ENCODE assay signal across 12 mouse cellular contexts in genomic region chr16:30604061-30604806, GRCm38 (mm10). TPM values are rescaled to one million over a fixed set of nuclear protein-coding genes. Genes with fewer than 3 reads are reported as not detected.
A peak's percentile ranks its signal among the peaks of the same experiment; 100 is the strongest.
DNase-seq lines count a peak whose midpoint lies in the region; ATAC-seq and TF ChIP-seq lines count a peak whose summit lies in the region.
"Had no signal": no experiment of that assay in that cellular context is flagged by ENCODE, and none has a peak within 500 bp of the region (broad histone marks: within the 10 kb centered on the region; RNA-seq: fewer than 3 reads in every experiment).

No protein-coding gene starts in this region.

- H3K27ac ChIP-seq in heart, adult 2 months: peak overlapping the region; percentile 97
- H3K27ac ChIP-seq in CH12.LX (ENCODE audit: insufficient read depth, low read depth): peak overlapping the region; percentile 90
- H3K27ac ChIP-seq in heart, embryonic 14.5 days (replicated peaks in 1 of 2; ENCODE audit: control insufficient read depth in 1 of 2, insufficient read depth in 1 of 2, low read depth in 2 of 2, low read length in 2 of 2): peak overlapping the region in 1 of 2 experiments; percentile 4; a peak in 1 of 4 replicates
- H3K27ac ChIP-seq: liver, embryonic 14.5 days; midbrain, embryonic 12.5 days had no signal

- no peak for ATAC-seq in heart, embryonic 14.5 days (ENCODE audit: insufficient number of reproducible peaks, insufficient read depth, low FRiP score, low read depth)
- ATAC-seq: CD4-positive, CD25-positive, alpha-beta regulatory T cell, adult 4 months; intestine, embryonic 16.5 days had no signal

- no peak for TF ChIP-seq EP300 in heart, adult 2 months (IDR thresholded peaks at IDR 0.05; ENCODE audit: insufficient read depth, low read depth, low read length)
- TF ChIP-seq EP300 in CH12.LX (IDR thresholded peaks at IDR 0.05; ENCODE audit: low read length): peak; percentile 40

- no peaks in the 10 kb centered on the region for H3K27me3 ChIP-seq in heart, adult 2 months (ENCODE audit: control insufficient read depth, insufficient read depth, low read length)
- no peaks in the 10 kb centered on the region for H3K27me3 ChIP-seq in CH12.LX (replicated peaks)
- H3K27me3 ChIP-seq in heart, embryonic 14.5 days (ENCODE audit: control insufficient read depth, insufficient read depth, low read length): no peaks in the 10 kb centered on the region

- H3K9ac ChIP-seq in heart, adult 2 months (ENCODE audit: low read depth, low read length): peak overlapping the region; percentile 15
- peak overlapping the region; percentile 37 for H3K9ac ChIP-seq in CH12.LX (ENCODE audit: insufficient read depth, low read depth)
- no peak overlapping the region for H3K9ac ChIP-seq in heart, embryonic 14.5 days (ENCODE audit: low read length)
- H3K9ac ChIP-seq: liver, embryonic 14.5 days; midbrain, embryonic 12.5 days had no signal

- intact Hi-C loops in heart, adult 2 months (cut with DNase I): no loop called here

- H3K9me3 ChIP-seq in CH12.LX (replicated peaks; ENCODE audit: low read length): no peaks in the 10 kb centered on the region
- H3K9me3 ChIP-seq in heart, embryonic 14.5 days (ENCODE audit: control insufficient read depth, low read length): no peaks in the 10 kb centered on the region
- H3K9me3 ChIP-seq: midbrain, embryonic 12.5 days had no signal

- dilution Hi-C loops in CH12.LX (cut with MboI; ENCODE audit: extremely low pct_ligation_motif_present, extremely low pct_unique_long_range_greater_than_20kb, low sequenced_read_pairs): no loop called here

- peak; percentile 53 to 57 for DNase-seq in heart, adult 2 months
- DNase-seq in heart, postnatal 4 days: no peak
- peak; percentile 84 for DNase-seq in CH12.LX (ENCODE audit: extremely low read depth)
- peak; percentile 20 for DNase-seq in brain, embryonic 14.5 days (ENCODE audit: low read depth)
- DNase-seq in frontal cortex, postnatal 14 days (ENCODE audit: low spot score in 2 of 2): no peak
- no peak for DNase-seq in spleen, postnatal 4 days (ENCODE audit: low spot score in 2 of 2)
- DNase-seq: cerebellum, adult 9-10 months had no signal

- no peak for TF ChIP-seq CTCF in heart, adult 2 months (IDR thresholded peaks at IDR 0.05)
- TF ChIP-seq CTCF in CH12.LX (conservative IDR thresholded peaks at IDR 0.05 in 1 of 2, IDR thresholded peaks at IDR 0.05 in 1 of 2; ENCODE audit: low read depth in 2 of 2, low read length in 2 of 2): peak in 1 of 2 experiments; percentile 0; a peak in 1 of 4 replicates
- TF ChIP-seq CTCF in brain, embryonic 14.5 days (IDR thresholded peaks at IDR 0.05; ENCODE audit: borderline replicate concordance, extremely low read depth, insufficient read depth, insufficient read length): no peak

- TF ChIP-seq RAD21 in CH12.LX (IDR thresholded peaks at IDR 0.05; ENCODE audit: low read depth, low read length): no peak; the same call in none of the 2 replicates

- in situ Hi-C loops in CH12.LX (cut with MboI; ENCODE audit: low pct_ligation_motif_present, low pct_unique_long_range_greater_than_20kb, low sequenced_read_pairs): loop anchor here (5.0 to 10.0 kb wide), 2 partner anchors 33 to 71 kb away; no protein-coding TSS in a partner anchor

- H3K79me2 ChIP-seq in heart, adult 2 months (replicated peaks; ENCODE audit: control insufficient read depth, insufficient read depth, low read length): peaks cover 3% of the 10 kb centered on the region
- peaks cover 38% of the 10 kb centered on the region for H3K79me2 ChIP-seq in CH12.LX (replicated peaks; ENCODE audit: control insufficient read depth, extremely low read depth, insufficient read depth, poor library complexity, severe bottlenecking)

- 20% methylated on average over 16 of the region's 16 CpGs for WGBS in heart, adult 2 months
- 54% methylated on average over 16 of the region's 16 CpGs for WGBS in heart, embryonic 14.5 days

- H3K36me3 ChIP-seq in heart, adult 2 months (ENCODE audit: control insufficient read depth, insufficient read depth, low read length): peaks cover 4% of the 10 kb centered on the region
- H3K36me3 ChIP-seq in CH12.LX (replicated peaks in 1 of 2; ENCODE audit: control insufficient read depth in 1 of 2, insufficient read depth in 1 of 2, low read length in 1 of 2): peaks cover 14 to 34% of the 10 kb centered on the region in 2 experiments
- 0 out of 2 replicates have a peak, but pooled peaks cover 3% of the 10 kb centered on the region for H3K36me3 ChIP-seq in heart, embryonic 14.5 days (ENCODE audit: control insufficient read depth, insufficient read depth, low read length)
- H3K36me3 ChIP-seq: midbrain, embryonic 12.5 days had no signal

- peak; percentile 32; the same call in 1 of the 2 replicates for TF ChIP-seq POLR2A in heart, adult 2 months (IDR thresholded peaks at IDR 0.05; ENCODE audit: insufficient read depth, low read depth, low read length)
- peak; percentile 22; the same call in 1 of the 2 replicates for TF ChIP-seq POLR2A in CH12.LX (IDR thresholded peaks at IDR 0.05; ENCODE audit: low read depth, low read length)
- TF ChIP-seq POLR2A in brain, embryonic 14.5 days (IDR thresholded peaks at IDR 0.05; ENCODE audit: borderline replicate concordance, extremely low read depth, insufficient read depth, insufficient read length, poor library complexity, severe bottlenecking): no peak

- peaks cover 10% of the 10 kb centered on the region for H3K4me1 ChIP-seq in heart, adult 2 months (ENCODE audit: control insufficient read depth, insufficient read depth, low read length)
- H3K4me1 ChIP-seq in CH12.LX (ENCODE audit: control insufficient read depth in 1 of 2, insufficient read depth in 2 of 2): peaks cover 33 to 65% of the 10 kb centered on the region in 2 experiments
- peaks cover 30 to 38% of the 10 kb centered on the region in 2 experiments for H3K4me1 ChIP-seq in heart, embryonic 14.5 days (ENCODE audit: control insufficient read depth in 2 of 2, insufficient read depth in 2 of 2, low read length in 2 of 2)

- peak overlapping the region; percentile 11; the same call in 1 of the 2 replicates for H3K4me2 ChIP-seq in CH12.LX (ENCODE audit: insufficient read depth, low read depth, poor library complexity, severe bottlenecking)
- peak overlapping the region; percentile 2; the same call in 1 of the 2 replicates for H3K4me2 ChIP-seq in heart, embryonic 14.5 days (ENCODE audit: low read length)
- H3K4me2 ChIP-seq: midbrain, embryonic 12.5 days had no signal

- H3K4me3 ChIP-seq in heart, adult 2 months: peak overlapping the region; percentile 76; the same call in 1 of the 2 replicates
- peak overlapping the region in 2 of 3 experiments; percentile 36 to 39 for H3K4me3 ChIP-seq in CH12.LX (replicated peaks in 1 of 3; ENCODE audit: low read depth in 2 of 3, low read length in 2 of 3, poor library complexity in 1 of 3)
- H3K4me3 ChIP-seq in heart, embryonic 14.5 days (ENCODE audit: control insufficient read depth in 1 of 2, insufficient read depth in 1 of 2, low read depth in 1 of 2, low read length in 2 of 2): no peak overlapping the region
- H3K4me3 ChIP-seq: midbrain, embryonic 12.5 days had no signal

TF ChIP-seq in CH12.LX, 34 proteins besides CTCF, POLR2A, EP300 and RAD21 (continues in another document):
- TF ChIP-seq TBP (conservative IDR thresholded peaks at IDR 0.05; ENCODE audit: low read depth, low read length) (no peak), NELFE (IDR thresholded peaks at IDR 0.05; ENCODE audit: low read depth, low read length) (0 out of 2 replicates have a peak, but pooled peaks have one; percentile 29), TCF12 (IDR thresholded peaks at IDR 0.05; ENCODE audit: low read depth, low read length) (0 out of 2 replicates have a peak, but pooled peaks have one; percentile 9), PAX5 (IDR thresholded peaks at IDR 0.05; ENCODE audit: low read length) (no peak), ELF1 (IDR thresholded peaks at IDR 0.05; ENCODE audit: low read depth, low read length) (0 out of 2 replicates have a peak, but pooled peaks have one; percentile 5), MAZ (IDR thresholded peaks at IDR 0.05; ENCODE audit: low read depth, low read length) (0 out of 2 replicates have a peak, but pooled peaks have one; percentile 41), ZNF384 (IDR thresholded peaks at IDR 0.05; ENCODE audit: low read depth, low read length) (no peak), JUND (conservative IDR thresholded peaks at IDR 0.05; ENCODE audit: low read depth, low read length) (peak; percentile 15; the same call in 1 of the 2 replicates), NRF1 (IDR thresholded peaks at IDR 0.05; ENCODE audit: low read depth, low read length) (no peak), HCFC1 (IDR thresholded peaks at IDR 0.05; ENCODE audit: low read depth, low read length) (peak; percentile 37; the same call in 1 of the 2 replicates), MAX (IDR thresholded peaks at IDR 0.05; ENCODE audit: low read length) (peak; percentile 74; the same call in 1 of the 2 replicates), USF2 (conservative IDR thresholded peaks at IDR 0.05; ENCODE audit: low read depth, low read length) (no peak), MXI1 (IDR thresholded peaks at IDR 0.05; ENCODE audit: low read depth, low read length) (no peak; the same call in 1 of the 2 replicates)

RNA-seq across cellular contexts. Expression of gene Fam43a, which starts 4.7 kb away (rescaled TPM):
- total RNA-seq in heart, adult 2 months (2021): 10 to 100 TPM; 20.7 to 22.6 TPM
- 23.9 and 27.1 TPM in 2 replicates for polyA plus RNA-seq in heart, adult 2 months (2012; rRNA removed)
- total RNA-seq in heart, postnatal 4 days (2021): 10 to 100 TPM; 26.2 to 29.0 TPM
- total RNA-seq in CH12.LX (2012; rRNA removed): 82.2 and 106 TPM in 2 replicates
- 77.1 and 82.1 TPM in 2 replicates for total RNA-seq in CH12.LX (2014; rRNA removed)
- polyA plus RNA-seq in CH12.LX (2012; ENCODE audit: insufficient read length, low read depth): 106 and 121 TPM in 2 replicates
- 9.0 and 13.8 TPM in 2 replicates for polyA plus RNA-seq in brain, embryonic 14.5 days (2012; rRNA removed)
- polyA plus RNA-seq in heart, embryonic 14.5 days (2014; fragmentation: Nextera tagmentation; extraction: Ambion mirVana): 6.4 and 8.5 TPM in 2 replicates

RNA-seq across cellular contexts. Expression of gene Lsg1, which starts 16.8 kb away (rescaled TPM):
- total RNA-seq in heart, adult 2 months (2021): 10 to 100 TPM; 19.6 to 21.2 TPM
- 5.5 and 7.5 TPM in 2 replicates for polyA plus RNA-seq in heart, adult 2 months (2012; rRNA removed)
- 10 to 100 TPM; 31.5 to 33.2 TPM for total RNA-seq in heart, postnatal 4 days (2021)
- total RNA-seq in CH12.LX (2012; rRNA removed): 58.4 and 70.8 TPM in 2 replicates
- total RNA-seq in CH12.LX (2014; rRNA removed): 94.7 and 106 TPM in 2 replicates
- 189 and 261 TPM in 2 replicates for polyA plus RNA-seq in CH12.LX (2012; ENCODE audit: insufficient read length, low read depth)
- polyA plus RNA-seq in brain, embryonic 14.5 days (2012; rRNA removed): 28.6 and 29.1 TPM in 2 replicates
- polyA plus RNA-seq in heart, embryonic 14.5 days (2014; fragmentation: Nextera tagmentation; extraction: Ambion mirVana): 35.5 and 39.0 TPM in 2 replicates

RNA-seq across cellular contexts. Expression of gene Tmem44, which starts 53.6 kb away (rescaled TPM):
- 1 to 10 TPM; 4.4 to 5.8 TPM for total RNA-seq in heart, adult 2 months (2021)
- 9.8 and 12.0 TPM in 2 replicates for polyA plus RNA-seq in heart, adult 2 months (2012; rRNA removed)
- total RNA-seq in heart, postnatal 4 days (2021): 10 to 100 TPM; 19.4 to 19.7 TPM
- 0.38 and 0.51 TPM in 2 replicates for total RNA-seq in CH12.LX (2012; rRNA removed)
- 0.07 and 0.16 TPM in 2 replicates for total RNA-seq in CH12.LX (2014; rRNA removed)
- 0.70 and 0.78 TPM in 2 replicates for polyA plus RNA-seq in CH12.LX (2012; ENCODE audit: insufficient read length, low read depth)
- polyA plus RNA-seq in brain, embryonic 14.5 days (2012; rRNA removed): 124 and 134 TPM in 2 replicates
- 24.2 and 24.3 TPM in 2 replicates for polyA plus RNA-seq in heart, embryonic 14.5 days (2014; fragmentation: Nextera tagmentation; extraction: Ambion mirVana)

Comparison
In these comparisons a context has a peak if more than half of its experiments do, and no peak if none do; other contexts are left out.
1. DNase-seq: peak in heart, adult 2 months (2 of 2), CH12.LX (single experiment) and brain, embryonic 14.5 days (single experiment); none in heart, postnatal 4 days (single experiment), frontal cortex, postnatal 14 days (0 of 2) and spleen, postnatal 4 days (0 of 2).
2. H3K4me3 ChIP-seq: peak in heart, adult 2 months (single experiment) and CH12.LX (2 of 3); none in heart, embryonic 14.5 days (0 of 2).